Mouse (Mus musculus) kidney, adult 2 months (tissue): ENCODE results near the gene Gpx3. TPM values are rescaled to one million over a fixed set of nuclear protein-coding genes. Genes with fewer than 3 reads are reported as not detected.
"Not testable (repeated sequence)": the region's sequence is repeated elsewhere in the genome, so short reads cannot be mapped to it uniquely, and the experiment has no call there.

Experiments used
- DNase-seq: peaks from one replicate; pipeline ENCODE4 v3.0.0; 2021
- H3K27ac ChIP-seq: fragments of 200-500 bp; 2 replicates; pipeline ENCODE4 v1.5.1; 2012; ENCODE audit warnings: low read depth, low read length, control low read depth, inconsistent platforms; ENCODE audit not compliant: insufficient read depth
- H3K27me3 ChIP-seq: fragments of 200-500 bp; replicated peaks from 2 replicates; pipeline ENCODE4 v1.6.1; 2012; ENCODE audit warnings: mild to moderate bottlenecking, moderate library complexity, low read length, inconsistent platforms; ENCODE audit not compliant: control insufficient read depth, insufficient read depth
- H3K36me3 ChIP-seq: fragments of 200-500 bp; 2 replicates; pipeline ENCODE4 v1.6.1; 2012; ENCODE audit warnings: mild to moderate bottlenecking, moderate library complexity, low read length, inconsistent platforms; ENCODE audit not compliant: control insufficient read depth, insufficient read depth
- H3K4me1 ChIP-seq: fragments of 200-500 bp; 2 replicates; pipeline ENCODE4 v1.6.1; 2011; ENCODE audit warnings: low read length; ENCODE audit not compliant: control insufficient read depth, insufficient read depth
- H3K4me3 ChIP-seq: fragments of 200-500 bp; 2 replicates; pipeline ENCODE4 v1.5.1; 2011; ENCODE audit warnings: mild to moderate bottlenecking, low read depth, low read length, control low read depth; ENCODE audit not compliant: insufficient read depth
- CTCF ChIP-seq: fragments of 200-500 bp; conservative IDR thresholded peaks from 2 replicates; pipeline ENCODE4 v1.5.1; 2011; ENCODE audit warnings: low read depth, mild to moderate bottlenecking, control low read depth, low read length, moderate library complexity, mixed read lengths; ENCODE audit not compliant: insufficient read depth, insufficient read length
- POLR2A ChIP-seq: fragments of 200-500 bp; IDR thresholded peaks from one replicate; pipeline ENCODE4 v1.6.1; 2011; ENCODE audit warnings: low read depth, low read length, control low read depth
- WGBS: fragments of 180-500 bp; shearing (Covaris S2); methylation state at CpG from one replicate; pipeline ENCODE4 v1.1.7; 2018; 5-methylcytosine and 5-hydroxymethylcytosine counted together
- polyA plus RNA-seq: library from polyadenylated mRNA; depleted of rRNA; stranded (reverse); fragments of >200 nt; gene quantifications from 2 replicates; pipeline ENCODE4 v1.2.3, GENCODE M21; 2012

The Gpx3 gene
- polyA plus RNA-seq, 1 experiment, result 31,623 TPM

- peaks cover 27% of the 10 kb centered on the region for H3K4me1 ChIP-seq
- H3K27ac ChIP-seq, result peak overlapping the region; percentile 77
- 42% methylated on average over 9 of the region's 9 CpGs for whole genome bisulfite sequencing
- DNase-seq, result peak; percentile 86
- H3K36me3 ChIP-seq, result no peaks in the 10 kb centered on the region
- H3K4me3 ChIP-seq, result no peak overlapping the region
- no peak for TF ChIP-seq CTCF
- TF ChIP-seq POLR2A, result no peak
- no peaks in the 10 kb centered on the region for H3K27me3 ChIP-seq
Measured at GRCm38 (mm10) chr11:54894589-54894988, 7.7 kb upstream of the Gpx3 start.

DNA sequence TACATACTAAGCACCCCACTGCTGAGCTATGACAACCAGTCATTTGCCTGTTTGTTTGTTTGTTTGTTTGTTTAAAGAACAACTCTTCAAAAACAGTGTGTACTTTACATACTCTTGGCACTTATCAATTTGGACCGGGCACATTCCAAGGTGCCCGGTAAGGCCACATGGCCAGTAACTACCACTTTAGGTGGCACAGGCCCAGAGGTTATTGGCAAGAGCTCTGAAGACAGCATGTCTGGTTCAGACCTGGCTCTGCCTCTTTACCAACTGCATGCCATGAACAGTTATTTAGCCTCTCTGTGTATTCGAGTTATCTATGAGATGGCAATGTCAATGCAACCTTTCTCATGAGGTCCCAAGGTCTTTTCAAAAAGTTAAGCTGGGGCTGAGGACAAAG, 5.6 kb upstream of the Gpx3 start:
- H3K36me3 ChIP-seq, H3K27me3 ChIP-seq, H3K4me3 ChIP-seq: not testable (repeated sequence)
- H3K27ac ChIP-seq, result peak overlapping the region; percentile 97
- DNase-seq, result peak; percentile 85
- WGBS, result 35% methylated on average over 3 of the region's 3 CpGs
- peaks cover 25% of the 10 kb centered on the region for H3K4me1 ChIP-seq

GRCm38 (mm10) chr11:54897470-54897869, 4.8 kb upstream of the Gpx3 start:
- H3K27me3 ChIP-seq, result no peaks in the 10 kb centered on the region
- no peak overlapping the region for H3K4me3 ChIP-seq
- no peaks in the 10 kb centered on the region for H3K36me3 ChIP-seq
- H3K4me1 ChIP-seq, result peaks cover 22% of the 10 kb centered on the region
- 45% methylated on average over 5 of the region's 5 CpGs for WGBS
- peak overlapping the region; percentile 97 for H3K27ac ChIP-seq
- TF ChIP-seq POLR2A (no peak), CTCF (no peak)
- DNase-seq, result peak; percentile 93

- Histone ChIP-seq H3K27ac (peak overlapping the region; percentile 96), H3K4me3 (no peak overlapping the region), H3K4me1 (peaks cover 19% of the 10 kb centered on the region), H3K36me3 (peaks cover 1% of the 10 kb centered on the region; the same call in 1 of the 2 replicates), H3K27me3 (no peaks in the 10 kb centered on the region)
- DNase-seq, result peak; percentile 81
- TF ChIP-seq POLR2A (no peak), CTCF (no peak)
- WGBS, result 56% methylated on average over 4 of the region's 4 CpGs
Measured at GRCm38 (mm10) chr11:54899657-54900056, 2.6 kb upstream of the Gpx3 start.

DNA sequence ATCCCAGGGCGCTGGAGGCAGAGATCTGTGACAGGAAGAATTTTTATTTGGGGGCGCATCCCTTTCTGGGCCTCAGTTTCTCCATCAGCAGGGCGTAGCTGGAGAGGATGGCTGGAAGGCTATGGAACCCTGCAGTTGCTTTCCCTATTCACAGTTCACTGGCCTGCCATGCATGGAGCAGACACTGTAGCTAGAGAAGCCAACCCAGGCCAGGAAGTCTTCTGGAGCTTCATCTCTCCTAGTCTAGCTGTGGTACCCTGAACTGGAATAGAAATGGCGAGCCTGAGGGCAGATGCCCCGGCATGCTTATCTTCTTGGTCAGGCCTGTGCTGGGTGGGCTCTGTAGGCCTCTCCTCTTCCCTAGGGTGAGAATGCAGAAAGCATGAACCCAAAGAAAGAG, 1.1 kb downstream of the Gpx3 start:
- Histone ChIP-seq H3K36me3 (peaks cover 18% of the 10 kb centered on the region; the same call in 1 of the 2 replicates), H3K27ac (peak overlapping the region; percentile 99), H3K27me3 (no peaks in the 10 kb centered on the region), H3K4me1 (peaks cover 6% of the 10 kb centered on the region), H3K4me3 (peak overlapping the region; percentile 87)
- DNase-seq, result no peak
- WGBS, result 67% methylated on average over 5 of the region's 5 CpGs
- TF ChIP-seq CTCF (no peak), POLR2A (no peak)

DNA sequence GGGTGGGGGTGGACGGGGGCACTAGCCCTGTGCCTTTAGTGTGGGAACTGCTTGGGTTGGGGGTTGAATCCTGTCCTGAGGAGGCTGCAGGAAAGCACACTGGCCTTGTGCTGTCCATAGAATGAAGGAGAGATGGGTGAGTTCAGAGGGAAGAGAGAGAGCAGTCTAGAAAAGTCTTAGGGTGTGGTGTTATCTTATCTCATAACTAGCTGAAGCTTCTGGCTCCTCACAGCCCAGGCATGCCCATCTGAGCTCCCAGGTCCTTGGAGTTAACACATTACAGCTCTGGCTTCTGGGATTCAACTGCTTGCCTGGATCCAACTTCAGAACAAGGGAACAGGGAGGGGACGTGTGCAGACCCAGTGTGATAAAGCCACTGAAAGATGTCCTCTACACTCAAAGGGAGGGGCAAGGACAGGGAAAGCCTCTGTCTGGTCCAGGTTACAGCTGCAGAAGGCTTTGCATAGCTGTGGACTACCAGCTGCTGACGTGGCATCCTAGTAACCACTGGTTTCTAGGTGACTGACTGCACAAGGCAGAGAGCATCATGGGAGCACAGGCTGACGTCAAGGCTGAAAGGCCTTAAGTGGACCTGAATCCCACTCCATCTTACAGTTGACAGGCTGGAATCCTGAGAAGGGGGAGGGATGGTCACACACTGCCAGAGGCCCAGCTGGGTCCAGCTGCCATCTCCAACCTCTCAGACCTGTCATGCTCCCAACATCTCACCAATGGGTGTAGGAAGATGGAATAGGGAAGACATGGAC, 1.9 kb downstream of the Gpx3 start:
- TF ChIP-seq POLR2A, result peak; percentile 84
- TF ChIP-seq CTCF, result no peak
- Histone ChIP-seq H3K27me3 (no peaks in the 10 kb centered on the region), H3K27ac (peak overlapping the region; percentile 99), H3K4me1 (peaks cover 4% of the 10 kb centered on the region), H3K36me3 (peaks cover 25% of the 10 kb centered on the region; the same call in 1 of the 2 replicates), H3K4me3 (peak overlapping the region; percentile 87)
- WGBS, result 44% methylated on average over 4 of the region's 4 CpGs
- peak; percentile 74 for DNase-seq

DNA sequence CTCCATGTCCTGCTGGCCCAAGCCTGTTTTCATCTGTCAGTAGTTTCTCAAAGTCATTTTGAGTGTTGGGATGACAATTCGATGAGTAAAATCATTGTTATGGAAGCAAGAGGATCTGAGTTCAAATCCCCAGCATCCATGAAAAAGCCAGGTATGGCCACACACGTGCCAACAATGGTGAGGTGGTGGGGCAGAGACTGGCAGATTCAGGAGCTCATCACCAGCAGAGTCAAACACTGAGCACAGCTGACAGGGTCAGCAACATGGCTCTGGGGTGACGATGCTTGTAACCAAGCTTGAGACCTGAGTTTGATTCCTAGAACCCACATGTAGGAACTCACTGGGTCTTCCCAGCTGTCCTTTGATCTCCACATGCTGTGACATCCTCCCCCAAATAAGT, 2.8 kb downstream of the Gpx3 start:
- TF ChIP-seq POLR2A (peak; percentile 61), CTCF (no peak)
- DNase-seq, result no peak
- H3K4me1 ChIP-seq, result no peaks in the 10 kb centered on the region; the same call in 1 of the 2 replicates
- peak overlapping the region; percentile 99 for H3K27ac ChIP-seq
- 60% methylated on average over 3 of the region's 3 CpGs for WGBS
- H3K4me3 ChIP-seq, result peak overlapping the region; percentile 87
- no peaks in the 10 kb centered on the region for H3K27me3 ChIP-seq
- H3K36me3 ChIP-seq, result peaks cover 32% of the 10 kb centered on the region; the same call in 1 of the 2 replicates
